Mouse (Mus musculus) limb, embryonic 13.5 days (tissue): ENCODE measurements around the gene Rrnad1. TPM values are rescaled to one million over a fixed set of nuclear protein-coding genes. Genes with fewer than 3 reads are reported as not detected.
"Not testable (repeated sequence)": the region's sequence is repeated elsewhere in the genome, so short reads cannot be mapped to it uniquely, and the experiment has no call there.

Experiments
- ATAC-seq: fragments of 200-750 bp; cut with Nextera tagmentation; 2 replicates; pipeline ENCODE4 v1.8.0; 2017; ENCODE audit warnings: low read depth, moderate number of reproducible peaks, moderate TSS enrichment; ENCODE audit not compliant: low FRiP score
- H3K27ac ChIP-seq: fragments of 300-500 bp; sonication (generic); 2 replicates; pipeline ENCODE4 v1.5.1; 2015; ENCODE audit warnings: inconsistent platforms, mild to moderate bottlenecking, moderate library complexity
- H3K27me3 ChIP-seq: fragments of 300-500 bp; sonication (generic); 2 replicates; pipeline ENCODE4 v1.6.1; 2015; ENCODE audit warnings: mild to moderate bottlenecking, inconsistent platforms
- H3K36me3 ChIP-seq: fragments of 300-500 bp; sonication (generic); 2 replicates; pipeline ENCODE4 v1.6.1; 2015; ENCODE audit warnings: inconsistent platforms, mild to moderate bottlenecking, moderate library complexity
- H3K4me1 ChIP-seq: fragments of 300-500 bp; sonication (generic); 2 replicates; pipeline ENCODE4 v1.6.1; 2015; ENCODE audit warnings: inconsistent platforms
- H3K4me2 ChIP-seq: fragments of 300-500 bp; sonication (generic); replicated peaks from 2 replicates; pipeline ENCODE4 v1.6.1; 2015; ENCODE audit warnings: inconsistent platforms, mild to moderate bottlenecking, moderate library complexity
- H3K4me3 ChIP-seq: fragments of 300-500 bp; sonication (generic); 2 replicates; pipeline ENCODE4 v1.5.1; 2015; ENCODE audit warnings: moderate library complexity, mild to moderate bottlenecking, inconsistent platforms
- H3K9ac ChIP-seq: fragments of 300-500 bp; sonication (generic); 2 replicates; pipeline ENCODE4 v1.6.1; 2015; ENCODE audit warnings: mild to moderate bottlenecking, inconsistent platforms
- H3K9me3 ChIP-seq: fragments of 300-500 bp; sonication (generic); 2 replicates; pipeline ENCODE4 v1.6.1; 2016; ENCODE audit warnings: inconsistent platforms
- WGBS: fragments of 180-500 bp; shearing (Covaris S2); methylation state at CpG from one replicate; pipeline ENCODE4 v1.1.7; 2015; 5-methylcytosine and 5-hydroxymethylcytosine counted together
- polyA plus RNA-seq: library from polyadenylated mRNA; unstranded; fragments of >200 nt; fragmentation: Nextera tagmentation; extraction: Ambion mirVana; gene quantifications from 2 replicates; pipeline ENCODE4 v1.2.1, GENCODE M21; 2015

Gene Rrnad1
- polyA plus RNA-seq, 1 experiment from 2014 or later = 23.6 TPM

DNA sequence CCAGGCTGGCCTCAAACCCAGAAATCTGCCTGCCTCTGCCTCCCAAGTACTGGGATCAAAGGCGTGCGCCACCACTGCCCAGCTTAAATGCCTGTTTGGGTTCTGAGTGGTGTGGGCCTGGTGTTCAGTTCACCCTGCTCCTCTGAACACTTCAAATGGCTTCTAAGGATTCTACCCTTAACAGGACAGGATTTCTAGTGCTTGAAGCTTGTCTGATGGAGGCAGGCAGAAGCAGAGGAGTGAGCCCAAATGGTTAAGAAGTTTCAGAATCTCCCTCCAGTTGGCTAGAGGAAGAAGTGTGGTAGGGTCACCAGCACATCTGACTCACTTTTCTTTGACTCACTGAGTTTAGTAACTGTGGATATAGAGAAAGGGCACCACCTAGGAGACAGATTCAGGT lies 21.1 kb downstream of the Rrnad1 start:
- H3K4me3 ChIP-seq = peak overlapping the region; percentile 36; the same call in 1 of the 2 replicates

DNA sequence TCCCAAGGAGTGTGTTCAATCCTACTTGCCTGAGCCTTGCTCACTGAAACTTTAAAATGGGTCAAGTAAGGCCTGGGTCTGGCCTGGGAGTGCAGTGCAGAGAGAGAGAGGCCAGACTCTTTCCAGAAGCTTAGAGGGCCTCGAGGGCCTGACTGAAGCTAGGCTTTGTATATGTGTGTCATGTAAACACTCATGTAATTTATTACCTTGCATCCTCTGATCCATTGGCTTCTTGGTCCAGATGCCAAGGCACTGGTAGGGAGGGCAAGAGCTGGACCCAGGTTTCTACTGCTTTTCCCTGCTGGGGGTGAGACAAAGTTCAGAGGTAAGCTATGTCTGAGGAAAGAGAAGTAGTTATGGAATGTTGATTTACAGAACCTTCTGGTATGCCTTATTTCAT lies 22.6 kb downstream of the Rrnad1 start:
- peak overlapping the region; percentile 91 for H3K4me2 ChIP-seq
- 0% methylated on average over 1 of the region's 1 CpGs for WGBS
- peak overlapping the region; percentile 99 for H3K9ac ChIP-seq
- peak overlapping the region; percentile 99 for H3K4me3 ChIP-seq
- H3K9me3 ChIP-seq = no peaks in the 10 kb centered on the region
- peak overlapping the region; percentile 98 for H3K27ac ChIP-seq
- ATAC-seq = no peak
- H3K36me3 ChIP-seq = peaks cover 1% of the 10 kb centered on the region
- H3K4me1 ChIP-seq = peaks cover 45% of the 10 kb centered on the region
- H3K27me3 ChIP-seq = no peaks in the 10 kb centered on the region

More for the DNA sequence above, 21.1 kb downstream of the Rrnad1 start:
- Histone ChIP-seq H3K36me3 (peaks cover 16% of the 10 kb centered on the region), H3K4me2 (peak overlapping the region; percentile 91), H3K27me3 (no peaks in the 10 kb centered on the region), H3K27ac (peak overlapping the region; percentile 98), H3K4me1 (peaks cover 45% of the 10 kb centered on the region), H3K9ac (no peak overlapping the region), H3K9me3 (no peaks in the 10 kb centered on the region)
- WGBS = 81% methylated on average over 2 of the region's 2 CpGs
- no peak for ATAC-seq

DNA sequence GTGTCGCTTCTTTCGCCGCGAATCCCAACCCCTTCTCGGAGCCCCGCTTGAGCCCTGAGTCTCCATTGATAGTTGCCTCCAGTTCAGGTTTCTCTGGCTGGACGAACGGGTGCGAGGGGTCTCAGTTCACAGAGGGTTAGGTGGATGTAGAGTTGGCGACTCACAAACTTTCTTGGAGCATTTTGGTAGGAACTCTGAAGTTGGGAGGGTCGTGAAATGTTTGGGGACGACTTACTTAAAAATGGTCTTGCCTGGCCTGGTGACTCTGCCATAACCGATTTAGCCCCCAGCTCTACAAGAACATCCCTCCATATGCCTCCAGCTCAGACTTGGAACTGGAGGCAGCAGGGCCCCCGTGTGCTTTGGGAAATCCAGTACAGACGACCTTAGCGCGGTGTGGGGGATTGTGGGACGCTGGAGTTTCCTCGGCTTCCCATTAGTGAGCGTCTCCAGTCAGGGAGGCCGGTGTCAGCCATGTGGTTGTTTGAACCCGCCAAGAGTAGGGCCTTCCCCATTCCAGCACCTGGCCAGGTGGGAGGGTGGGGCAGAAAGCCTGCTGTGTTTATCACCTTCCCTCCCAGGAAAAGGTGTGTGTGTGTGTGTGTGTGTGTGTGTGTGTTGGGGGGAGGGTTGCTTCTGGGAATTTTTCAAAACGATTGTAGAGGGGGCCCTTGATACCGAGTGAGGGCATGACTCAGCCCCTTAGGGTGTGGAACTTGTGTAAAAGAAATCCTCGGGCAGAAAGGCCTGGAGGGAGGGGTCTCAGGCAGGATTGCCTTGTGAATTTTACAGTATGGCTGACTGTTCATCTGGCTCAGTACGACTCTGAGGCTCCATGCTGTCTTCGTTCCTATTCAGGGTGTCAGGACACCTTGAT lies 23.3 kb downstream of the Rrnad1 start:
- Histone ChIP-seq H3K27me3 (no peaks in the 10 kb centered on the region), H3K4me3 (peak overlapping the region; percentile 99), H3K27ac (peak overlapping the region; percentile 98), H3K4me2 (peak overlapping the region; percentile 91), H3K9me3 (no peaks in the 10 kb centered on the region), H3K9ac (peak overlapping the region; percentile 99), H3K36me3 (no peaks in the 10 kb centered on the region), H3K4me1 (peaks cover 45% of the 10 kb centered on the region)
- no peak for ATAC-seq
- under 1% methylated on average over 27 of the region's 27 CpGs for WGBS

DNA sequence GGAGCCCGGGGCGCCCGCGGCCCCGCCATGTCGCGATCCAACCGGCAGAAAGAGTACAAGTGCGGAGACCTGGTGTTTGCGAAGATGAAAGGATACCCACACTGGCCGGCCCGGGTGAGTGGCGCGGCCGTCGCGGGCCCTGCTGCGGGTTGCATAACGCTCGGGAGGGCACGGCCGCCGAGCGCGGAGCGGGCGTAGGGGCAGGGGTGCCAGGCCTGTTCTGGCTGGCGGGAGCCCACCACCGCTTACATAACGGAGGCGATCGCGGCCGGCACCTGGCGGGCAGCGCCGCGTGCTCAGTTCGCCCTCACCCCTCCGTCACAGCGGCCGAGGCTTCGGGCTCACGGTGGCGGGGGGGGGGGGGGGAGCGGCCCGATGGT lies 23.9 kb downstream of the Rrnad1 start:
- H3K4me2 ChIP-seq = peak overlapping the region; percentile 91
- H3K4me1 ChIP-seq = peaks cover 42% of the 10 kb centered on the region
- WGBS = under 1% methylated on average over 44 of the region's 47 CpGs
- no peaks in the 10 kb centered on the region for H3K9me3 ChIP-seq
- no peaks in the 10 kb centered on the region for H3K27me3 ChIP-seq
- H3K9ac ChIP-seq = peak overlapping the region; percentile 99
- H3K36me3 ChIP-seq = no peaks in the 10 kb centered on the region
- peak overlapping the region; percentile 99 for H3K4me3 ChIP-seq
- H3K27ac ChIP-seq = peak overlapping the region; percentile 98
- ATAC-seq = peak; percentile 1; the same call in 1 of the 2 replicates

DNA sequence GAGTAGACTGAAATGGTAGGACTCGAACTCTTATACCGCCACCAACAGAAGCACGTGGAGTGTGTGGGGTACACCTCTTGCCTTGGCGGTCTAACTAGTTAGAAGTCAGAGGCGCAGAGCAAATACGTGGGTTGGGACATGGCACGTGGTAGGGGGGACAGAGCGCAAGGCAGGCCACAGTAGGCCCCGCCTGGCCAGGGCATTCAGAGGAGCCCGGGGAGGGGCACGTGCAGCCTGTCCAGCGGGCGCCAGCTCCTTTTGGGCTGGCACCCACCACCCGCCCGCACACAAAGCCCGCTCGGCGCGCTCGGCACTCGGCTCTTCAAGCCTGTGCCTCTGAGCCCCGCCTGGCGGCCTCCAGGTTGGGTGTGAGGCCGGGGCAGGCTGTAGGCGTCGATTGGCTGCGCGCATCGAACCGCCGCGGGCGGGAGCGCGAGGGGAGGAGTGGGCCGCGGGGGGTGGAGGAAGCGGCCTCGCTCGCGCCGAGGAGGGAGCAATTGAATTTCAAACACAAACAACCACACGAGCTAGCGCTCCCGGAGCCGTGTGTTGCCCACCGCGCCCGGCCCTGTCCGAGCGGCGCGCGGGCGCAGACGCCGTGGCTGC lies 24.5 kb downstream of the Rrnad1 start, which contains the start of gene Hdgf:
Gene Hdgf, plus strand, starts transcription at position 442 of the 606 bp plus-strand sequence.
- under 1% methylated on average over 57 of the region's 57 CpGs for WGBS
- peak within 1 kb of the TSS; percentile 99 for H3K9ac ChIP-seq
- peak within 1 kb of the TSS; percentile 98 for H3K27ac ChIP-seq
- no peaks in the 10 kb centered on the region for H3K36me3 ChIP-seq
- peak within 1 kb of the TSS; percentile 91 for H3K4me2 ChIP-seq
- no peaks in the 10 kb centered on the region for H3K9me3 ChIP-seq
- no peaks in the 10 kb centered on the region for H3K27me3 ChIP-seq
- H3K4me3 ChIP-seq = peak within 1 kb of the TSS; percentile 99
- H3K4me1 ChIP-seq = peaks cover 36% of the 10 kb centered on the region
- peak; percentile 94 for ATAC-seq

DNA sequence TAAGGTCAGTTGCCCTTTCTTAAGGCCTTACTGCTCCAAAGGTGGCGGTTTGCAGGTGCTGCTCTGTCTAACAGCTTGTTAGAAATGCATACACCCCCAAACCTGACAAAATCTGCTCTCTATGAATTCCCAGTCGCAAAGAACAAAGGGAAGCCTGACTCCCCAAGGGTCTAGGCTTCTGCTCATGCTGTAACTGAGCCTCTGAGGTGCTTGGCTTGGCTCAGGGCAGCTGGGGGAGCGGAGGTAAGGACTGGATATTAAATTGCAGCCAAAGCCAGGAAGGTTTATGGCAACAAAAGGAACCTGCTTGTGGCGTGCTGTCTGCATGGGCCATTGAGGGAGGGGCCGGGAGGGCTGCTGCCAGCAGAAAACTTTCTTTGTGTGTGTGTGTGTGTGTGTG lies 26.7 kb downstream of the Rrnad1 start:
- no peak for ATAC-seq
- Histone ChIP-seq H3K27ac (0 out of 2 replicates have a peak overlapping the region, but pooled peaks have one; percentile 44), H3K9me3 (no peaks in the 10 kb centered on the region), H3K9ac (no peak overlapping the region; the same call in 1 of the 2 replicates), H3K36me3 (no peaks in the 10 kb centered on the region), H3K27me3 (no peaks in the 10 kb centered on the region), H3K4me2 (no peak overlapping the region), H3K4me1 (peaks cover 15% of the 10 kb centered on the region), H3K4me3 (no peak overlapping the region)
- WGBS = 29% methylated on average over 5 of the region's 5 CpGs

DNA sequence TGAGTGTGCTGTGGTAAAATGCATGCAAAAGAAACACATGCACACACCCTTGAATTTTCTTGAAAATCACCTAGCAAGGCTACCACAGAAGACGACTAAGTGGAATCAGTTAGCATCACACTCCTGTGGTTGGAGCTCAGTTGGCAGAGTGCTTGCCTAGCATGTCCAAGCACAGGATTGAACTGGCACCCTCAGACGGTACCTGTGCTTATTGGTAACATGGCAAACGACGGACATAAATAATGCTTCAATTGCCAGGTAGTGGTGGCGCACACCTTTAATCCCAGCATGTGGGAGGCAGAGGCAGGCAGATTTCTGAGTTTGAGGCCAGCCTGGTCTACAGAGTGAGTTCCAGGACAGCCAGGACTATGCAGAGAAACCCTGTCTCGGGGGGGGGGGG lies 28.6 kb downstream of the Rrnad1 start:
- H3K27ac ChIP-seq, H3K36me3 ChIP-seq, H3K4me3 ChIP-seq, H3K9me3 ChIP-seq, H3K9ac ChIP-seq, H3K4me1 ChIP-seq, H3K4me2 ChIP-seq, ATAC-seq, H3K27me3 ChIP-seq: not testable (repeated sequence)
- WGBS = 80% methylated on average over 6 of the region's 6 CpGs

DNA sequence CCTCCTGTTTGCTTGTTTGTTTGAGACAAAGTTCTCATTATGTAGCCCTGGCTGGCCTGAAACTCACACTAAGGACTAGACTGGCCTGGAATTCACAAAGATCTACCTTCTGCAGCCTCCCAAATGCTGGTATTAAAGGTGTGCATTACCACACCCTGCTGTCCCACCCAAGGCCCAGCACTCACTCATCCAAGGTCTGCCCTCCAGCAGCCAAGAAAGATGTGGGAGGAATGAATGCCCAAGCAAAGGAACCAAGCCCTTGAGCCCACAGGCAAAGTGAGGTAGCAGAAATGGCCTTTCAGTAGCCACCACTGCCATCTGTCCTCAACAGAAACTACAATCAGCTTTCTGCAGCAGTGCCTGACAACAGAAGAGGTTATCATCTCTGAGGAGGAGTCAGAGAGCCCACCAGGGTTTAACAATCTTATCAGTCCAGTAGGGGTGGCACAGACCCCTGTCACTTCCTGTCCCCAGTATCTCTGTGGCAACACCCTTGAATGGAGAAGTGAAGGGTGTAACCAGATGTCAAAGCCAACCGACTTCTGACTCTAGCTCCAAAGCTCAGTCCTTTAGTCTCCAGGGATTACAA lies 29.4 kb downstream of the Rrnad1 start:
- no peak overlapping the region for H3K9ac ChIP-seq
- no peaks in the 10 kb centered on the region for H3K36me3 ChIP-seq
- no peak overlapping the region for H3K27ac ChIP-seq
- WGBS = 54% methylated on average over 1 of the region's 1 CpGs
- H3K4me2 ChIP-seq = no peak overlapping the region
- no peaks in the 10 kb centered on the region for H3K27me3 ChIP-seq
- no peaks in the 10 kb centered on the region for H3K4me1 ChIP-seq
- ATAC-seq = no peak
- no peaks in the 10 kb centered on the region for H3K9me3 ChIP-seq
- no peak overlapping the region for H3K4me3 ChIP-seq

DNA sequence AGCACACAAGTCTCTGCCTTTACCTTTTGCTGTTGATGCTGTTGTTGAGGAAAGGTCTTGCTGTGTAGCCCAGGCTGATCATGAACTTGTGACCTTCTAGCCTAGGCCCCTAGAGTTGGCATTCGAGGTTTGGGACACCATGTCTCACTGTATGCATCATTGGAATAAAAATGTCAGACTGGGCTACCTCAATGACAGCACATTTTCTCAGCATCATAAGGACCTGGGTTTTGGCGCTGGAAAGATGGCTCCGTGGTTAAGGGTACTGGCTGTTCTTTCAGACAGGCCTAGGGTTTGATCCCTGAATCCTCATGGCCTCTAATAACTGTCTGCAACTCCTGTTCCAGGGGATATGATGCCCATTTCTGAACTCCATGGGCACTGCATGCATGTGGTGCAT lies 30.7 kb downstream of the Rrnad1 start:
- H3K9me3 ChIP-seq = no peaks in the 10 kb centered on the region
- H3K4me1 ChIP-seq = no peaks in the 10 kb centered on the region
- H3K27me3 ChIP-seq = no peaks in the 10 kb centered on the region
- ATAC-seq = no peak
- no peak overlapping the region for H3K4me3 ChIP-seq
- H3K9ac ChIP-seq = no peak overlapping the region
- H3K36me3 ChIP-seq = no peaks in the 10 kb centered on the region
- 81% methylated on average over 3 of the region's 3 CpGs for WGBS
- no peak overlapping the region for H3K4me2 ChIP-seq
- no peak overlapping the region for H3K27ac ChIP-seq

DNA sequence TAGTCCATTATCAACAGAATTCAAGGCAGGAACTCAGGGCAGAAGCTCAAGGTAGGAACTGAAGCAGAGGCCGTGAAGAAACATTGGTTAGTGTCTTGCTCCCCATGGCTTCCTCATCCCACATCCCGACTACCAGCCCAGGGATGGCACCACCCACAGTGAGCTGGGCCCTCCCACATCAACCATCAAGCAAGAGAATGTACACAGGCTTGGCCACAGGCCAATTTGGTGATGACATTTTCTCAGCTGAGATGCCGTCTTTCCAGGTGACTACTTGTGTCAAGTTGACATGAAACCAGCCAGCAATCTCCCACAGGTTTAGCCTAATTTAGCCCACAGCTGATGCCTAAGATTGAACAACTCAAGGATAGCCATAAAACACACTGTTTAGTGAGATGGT lies 31.3 kb downstream of the Rrnad1 start:
- no peak overlapping the region for H3K4me2 ChIP-seq
- no peaks in the 10 kb centered on the region for H3K36me3 ChIP-seq
- no peaks in the 10 kb centered on the region for H3K4me1 ChIP-seq
- no peak overlapping the region for H3K9ac ChIP-seq
- H3K27me3 ChIP-seq = no peaks in the 10 kb centered on the region
- H3K4me3 ChIP-seq = no peak overlapping the region
- H3K9me3 ChIP-seq = no peaks in the 10 kb centered on the region
- ATAC-seq = no peak
- 72% methylated on average over 3 of the region's 3 CpGs for WGBS
- no peak overlapping the region for H3K27ac ChIP-seq

DNA sequence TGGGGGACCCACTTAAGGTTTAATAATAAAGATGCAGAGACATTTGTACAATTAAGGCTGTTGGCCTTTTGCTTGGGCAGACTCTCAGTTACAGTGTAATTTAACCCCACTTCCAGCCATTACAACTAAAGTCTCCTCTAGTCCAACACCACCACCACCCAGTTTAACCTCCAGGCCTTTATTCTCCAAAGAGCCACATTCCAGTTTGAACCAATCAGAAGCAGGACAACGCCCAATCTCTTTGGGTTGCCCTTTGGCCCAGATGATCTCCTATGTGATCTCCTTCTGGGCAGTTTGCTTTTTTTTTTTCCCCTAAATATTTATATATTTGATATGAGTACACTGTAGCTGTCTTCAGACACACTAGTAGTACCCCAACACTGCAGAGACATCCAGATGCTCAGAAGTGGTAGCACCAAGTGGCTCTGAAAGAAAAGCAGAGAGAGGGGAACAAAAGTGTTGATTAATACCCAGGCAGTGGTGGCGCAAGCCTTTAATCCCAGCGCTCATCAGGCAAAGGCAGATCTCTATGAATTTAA lies 37.1 kb downstream of the Rrnad1 start:
- Histone ChIP-seq H3K4me2 (no peak overlapping the region), H3K27me3 (no peaks in the 10 kb centered on the region), H3K27ac (no peak overlapping the region), H3K9me3 (no peaks in the 10 kb centered on the region), H3K9ac (no peak overlapping the region), H3K36me3 (no peaks in the 10 kb centered on the region), H3K4me1 (no peaks in the 10 kb centered on the region), H3K4me3 (no peak overlapping the region)
- WGBS = 81% methylated on average over 3 of the region's 3 CpGs
- ATAC-seq = no peak

DNA sequence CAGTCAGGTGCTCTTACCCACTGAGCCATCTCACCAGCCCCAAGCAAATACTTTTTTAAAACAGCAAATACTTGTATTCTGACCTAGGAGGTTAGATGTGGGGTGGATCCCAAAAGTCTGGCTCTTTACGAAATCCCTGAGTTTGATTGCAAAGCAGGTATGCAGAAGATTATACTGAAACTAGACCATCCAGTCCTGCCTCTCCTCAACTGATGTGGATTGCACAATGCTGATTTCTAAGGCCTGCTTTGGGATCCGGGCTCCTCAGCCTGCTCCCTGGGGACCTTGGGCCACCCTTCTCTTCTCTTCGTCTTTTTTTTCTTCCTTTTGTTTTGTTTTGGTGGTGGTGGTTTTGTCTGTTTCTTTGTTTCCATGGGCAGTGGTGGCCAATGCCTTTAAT lies 39.0 kb downstream of the Rrnad1 start:
- H3K36me3 ChIP-seq = no peaks in the 10 kb centered on the region
- no peaks in the 10 kb centered on the region for H3K4me1 ChIP-seq
- no peak overlapping the region for H3K4me3 ChIP-seq
- no peaks in the 10 kb centered on the region for H3K9me3 ChIP-seq
- H3K27ac ChIP-seq = no peak overlapping the region
- H3K27me3 ChIP-seq = no peaks in the 10 kb centered on the region
- no peak overlapping the region for H3K4me2 ChIP-seq
- H3K9ac ChIP-seq = no peak overlapping the region
- ATAC-seq = no peak
- 69% methylated on average over 3 of the region's 3 CpGs for WGBS
